Mouse (Mus musculus) fibroblast of lung, adult 2 months (primary cell): Measurements from ENCODE around the gene Cry2.
A peak's percentile ranks its signal among the peaks of the same experiment; 100 is the strongest.
"Not testable (repeated sequence)": the region's sequence is repeated elsewhere in the genome, so short reads cannot be mapped to it uniquely, and the experiment has no call there.

Source experiments
- DNase-seq: peaks from one replicate; pipeline ENCODE4 v3.0.0-alpha.2; 2011; ENCODE audit warnings: low read depth

Gene Cry2

GRCm38 (mm10) chr2:92433578-92434374 lies at the start of gene Cry2:
TSS of gene Cry2 (minus strand) at chr2:92434043.
- DNase-seq = peak; percentile 97

- DNase-seq = no peak
These were observed 49.7 kb upstream of the Cry2 start for GRCm38 (mm10) chr2:92483505-92483904.

GRCm38 (mm10) chr2:92482551-92482950 lies 48.7 kb upstream of the Cry2 start:
- DNase-seq = no peak

GRCm38 (mm10) chr2:92478313-92478688 lies 44.5 kb upstream of the Cry2 start:
- DNase-seq = no peak

GRCm38 (mm10) chr2:92477672-92478312 lies 43.9 kb upstream of the Cry2 start:
- DNase-seq = no peak

GRCm38 (mm10) chr2:92476580-92476979 lies 42.7 kb upstream of the Cry2 start:
- not testable (repeated sequence) for DNase-seq

GRCm38 (mm10) chr2:92475711-92476110 lies 41.9 kb upstream of the Cry2 start:
- no peak for DNase-seq

GRCm38 (mm10) chr2:92474920-92475319 lies 41.1 kb upstream of the Cry2 start:
- DNase-seq = no peak

GRCm38 (mm10) chr2:92471886-92472670 lies 38.2 kb upstream of the Cry2 start:
- no peak for DNase-seq

GRCm38 (mm10) chr2:92464690-92465089 lies 30.8 kb upstream of the Cry2 start:
- no peak for DNase-seq

GRCm38 (mm10) chr2:92461215-92461614 lies 27.4 kb upstream of the Cry2 start:
- DNase-seq = no peak

GRCm38 (mm10) chr2:92459921-92460707 lies 26.3 kb upstream of the Cry2 start, which contains the start of gene Slc35c1:
TSS of gene Slc35c1 (minus strand) at chr2:92460538.
- DNase-seq = no peak

GRCm38 (mm10) chr2:92459141-92459920 lies 25.5 kb upstream of the Cry2 start:
- peak; percentile 34 for DNase-seq

GRCm38 (mm10) chr2:92458481-92458880 lies 24.6 kb upstream of the Cry2 start:
- DNase-seq = no peak

- DNase-seq = no peak
These were observed 23.2 kb upstream of the Cry2 start for GRCm38 (mm10) chr2:92456970-92457530.

- no peak for DNase-seq
These were observed 21.9 kb upstream of the Cry2 start for GRCm38 (mm10) chr2:92455704-92456103.

- DNase-seq = no peak
These were observed 20.3 kb upstream of the Cry2 start for GRCm38 (mm10) chr2:92454166-92454565.

- DNase-seq = no peak
These were observed 17.3 kb upstream of the Cry2 start for GRCm38 (mm10) chr2:92451126-92451525.

- DNase-seq = no peak
These were observed 13.4 kb upstream of the Cry2 start for GRCm38 (mm10) chr2:92447121-92447740.

GRCm38 (mm10) chr2:92446656-92447055 lies 12.8 kb upstream of the Cry2 start:
- DNase-seq = no peak
